Mouse (Mus musculus) cerebellum, adult 8-10 months (tissue): ENCODE data around the gene Shf.

ENCODE experiments used
- DNase-seq: peaks from one replicate; pipeline ENCODE4 v3.0.0; 2022

Gene Shf

GRCm38 (mm10) chr2:122368081-122368971 is 636 bp downstream of the Shf start:
- peak; percentile 60 for DNase-seq

GRCm38 (mm10) chr2:122367701-122368080 is 1.3 kb downstream of the Shf start:
- no peak for DNase-seq

- DNase-seq: peak; percentile 72
Observed at GRCm38 (mm10) chr2:122367181-122367580, 1.8 kb downstream of the Shf start.

GRCm38 (mm10) chr2:122366706-122367105 is 2.3 kb downstream of the Shf start:
- DNase-seq: peak; percentile 73

GRCm38 (mm10) chr2:122366039-122366438 is 2.9 kb downstream of the Shf start:
- peak; percentile 97 for DNase-seq

- peak; percentile 59 for DNase-seq
Observed at GRCm38 (mm10) chr2:122365244-122365866, 3.6 kb downstream of the Shf start.

GRCm38 (mm10) chr2:122364352-122364944 is 4.5 kb downstream of the Shf start:
- peak; percentile 30 for DNase-seq

- DNase-seq: peak; percentile 32
Observed at GRCm38 (mm10) chr2:122362622-122363523, 6.1 kb downstream of the Shf start.

- DNase-seq: peak; percentile 52
Observed at GRCm38 (mm10) chr2:122361868-122362621, 6.9 kb downstream of the Shf start.

GRCm38 (mm10) chr2:122361181-122361580 is 7.8 kb downstream of the Shf start:
- DNase-seq: no peak

- no peak for DNase-seq
Observed at GRCm38 (mm10) chr2:122360310-122360709, 8.7 kb downstream of the Shf start.

- DNase-seq: no peak
Observed at GRCm38 (mm10) chr2:122356187-122356586, 12.8 kb downstream of the Shf start.

GRCm38 (mm10) chr2:122355389-122355788 is 13.6 kb downstream of the Shf start:
- peak; percentile 34 for DNase-seq

GRCm38 (mm10) chr2:122354191-122354929 is 14.6 kb downstream of the Shf start:
- peak; percentile 74 for DNase-seq

- DNase-seq: peak; percentile 46
Observed at GRCm38 (mm10) chr2:122353765-122354164, 15.2 kb downstream of the Shf start.

- peak; percentile 69 for DNase-seq
Observed at GRCm38 (mm10) chr2:122352992-122353391, 16.0 kb downstream of the Shf start.

GRCm38 (mm10) chr2:122351931-122352329 is 17.0 kb downstream of the Shf start:
- DNase-seq: peak; percentile 60

GRCm38 (mm10) chr2:122351156-122351930 is 17.6 kb downstream of the Shf start:
- DNase-seq: peak; percentile 48

GRCm38 (mm10) chr2:122349136-122349785 is 19.7 kb downstream of the Shf start:
- peak; percentile 64 for DNase-seq
